Mouse (Mus musculus): Measurements from ENCODE around the gene Gins1.
"Not testable (repeated sequence)": the region's sequence is repeated elsewhere in the genome, so short reads cannot be mapped to it uniquely, and the experiment has no call there.

Gene Gins1

GRCm38 (mm10) chr2:150904936-150905450, at the start of gene Gins1:
Gene Gins1 (plus strand): TSS chr2:150905400.
- DNase-seq (ENCODE audit: low spot score in 2 of 2): no peak

GRCm38 (mm10) chr2:150858724-150859487, 46.3 kb upstream of the Gins1 start:
- DNase-seq (ENCODE audit: low spot score in 2 of 2): no peak

GRCm38 (mm10) chr2:150859709-150860470, 45.3 kb upstream of the Gins1 start:
- DNase-seq (ENCODE audit: low spot score in 2 of 2): no peak

- DNase-seq (ENCODE audit: low spot score in 2 of 2): no peak
These were observed 44.1 kb upstream of the Gins1 start for GRCm38 (mm10) chr2:150861128-150861527.

- no peak for DNase-seq (ENCODE audit: low spot score in 2 of 2)
These were observed 38.2 kb upstream of the Gins1 start for GRCm38 (mm10) chr2:150867021-150867420.

- no peak for DNase-seq (ENCODE audit: low spot score in 2 of 2)
These were observed 35.8 kb upstream of the Gins1 start for GRCm38 (mm10) chr2:150869446-150869845.

- no peak for DNase-seq (ENCODE audit: low spot score in 2 of 2)
These were observed 30.7 kb upstream of the Gins1 start for GRCm38 (mm10) chr2:150874508-150874907.

- DNase-seq (ENCODE audit: low spot score in 2 of 2): no peak
These were observed 30.0 kb upstream of the Gins1 start for GRCm38 (mm10) chr2:150875226-150875625.

GRCm38 (mm10) chr2:150877561-150877960, 27.6 kb upstream of the Gins1 start:
- DNase-seq (ENCODE audit: low spot score in 2 of 2): no peak

GRCm38 (mm10) chr2:150884075-150884778, 21.0 kb upstream of the Gins1 start:
- DNase-seq (ENCODE audit: low spot score in 2 of 2): no peak

GRCm38 (mm10) chr2:150884779-150885110, 20.5 kb upstream of the Gins1 start:
- no peak for DNase-seq (ENCODE audit: low spot score in 2 of 2)

- DNase-seq (ENCODE audit: low spot score in 2 of 2): no peak
These were observed 19.4 kb upstream of the Gins1 start for GRCm38 (mm10) chr2:150885814-150886213.

- DNase-seq (ENCODE audit: low spot score in 2 of 2): no peak
These were observed 18.9 kb upstream of the Gins1 start for GRCm38 (mm10) chr2:150886315-150886714.

- DNase-seq (ENCODE audit: low spot score in 2 of 2): no peak
These were observed 17.8 kb upstream of the Gins1 start for GRCm38 (mm10) chr2:150887370-150887769.

GRCm38 (mm10) chr2:150894617-150895267, 10.5 kb upstream of the Gins1 start:
- DNase-seq (ENCODE audit: low spot score in 2 of 2): no peak

GRCm38 (mm10) chr2:150895691-150896252, 9.4 kb upstream of the Gins1 start:
- no peak for DNase-seq (ENCODE audit: low spot score in 2 of 2)

GRCm38 (mm10) chr2:150900341-150900740, 4.9 kb upstream of the Gins1 start:
- DNase-seq (ENCODE audit: low spot score in 2 of 2): no peak

GRCm38 (mm10) chr2:150902347-150902746, 2.9 kb upstream of the Gins1 start:
- DNase-seq (ENCODE audit: low spot score in 2 of 2): no peak

GRCm38 (mm10) chr2:150904272-150904935, 796 bp upstream of the Gins1 start, which contains the start of gene Abhd12:
Gene Abhd12 (minus strand): TSS chr2:150904741.
- peak; percentile 98 to 99 for DNase-seq (ENCODE audit: low spot score in 2 of 2)

- not testable (repeated sequence) for DNase-seq (ENCODE audit: low spot score in 2 of 2)
These were observed 3.7 kb downstream of the Gins1 start for GRCm38 (mm10) chr2:150908881-150909280.
